Mouse (Mus musculus) WW6 (cell line): ENCODE data around the gene Zfp503.

Experiments
- DNase-seq: peaks from one replicate; pipeline ENCODE4 v3.0.0-alpha.2; 2013; ENCODE audit warnings: low read depth, low spot score

The Zfp503 gene

GRCm38 (mm10) chr14:21968978-21969377, 20.4 kb downstream of the Zfp503 start:
- DNase-seq = no peak

DNA sequence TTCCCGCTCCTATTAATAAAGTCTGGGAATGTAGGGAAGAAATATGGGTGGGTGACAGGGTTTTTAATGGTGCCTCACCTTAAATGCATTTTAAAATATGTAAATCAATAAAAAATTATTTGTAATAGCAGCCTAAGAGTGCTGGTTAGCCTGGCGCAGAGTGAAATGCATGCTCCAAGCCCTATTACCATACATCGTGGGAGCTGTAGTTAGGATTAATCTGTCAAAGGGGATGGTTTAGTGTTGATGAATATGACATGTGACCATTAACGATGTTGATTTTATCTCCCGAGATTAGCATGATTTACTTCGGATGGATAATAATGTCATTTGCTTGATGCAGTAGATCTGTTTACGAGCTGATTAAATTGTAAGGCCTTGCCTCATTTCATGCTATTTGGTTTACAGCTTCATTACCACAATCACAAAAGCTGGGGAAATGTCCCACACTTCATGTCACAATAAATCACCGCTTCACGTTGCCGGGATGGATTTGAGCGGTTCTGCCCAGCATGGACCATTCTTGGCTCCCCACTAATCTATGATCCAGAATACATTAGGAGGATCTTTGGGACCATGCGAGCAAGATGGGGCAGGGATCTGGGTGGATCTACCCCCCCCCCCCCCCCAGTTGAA, 21.9 kb downstream of the Zfp503 start:
- DNase-seq = no peak

- DNase-seq = no peak
Observed at GRCm38 (mm10) chr14:21966276-21966675, 23.1 kb downstream of the Zfp503 start.

GRCm38 (mm10) chr14:21962381-21963050, 26.9 kb downstream of the Zfp503 start:
- DNase-seq = no peak

DNA sequence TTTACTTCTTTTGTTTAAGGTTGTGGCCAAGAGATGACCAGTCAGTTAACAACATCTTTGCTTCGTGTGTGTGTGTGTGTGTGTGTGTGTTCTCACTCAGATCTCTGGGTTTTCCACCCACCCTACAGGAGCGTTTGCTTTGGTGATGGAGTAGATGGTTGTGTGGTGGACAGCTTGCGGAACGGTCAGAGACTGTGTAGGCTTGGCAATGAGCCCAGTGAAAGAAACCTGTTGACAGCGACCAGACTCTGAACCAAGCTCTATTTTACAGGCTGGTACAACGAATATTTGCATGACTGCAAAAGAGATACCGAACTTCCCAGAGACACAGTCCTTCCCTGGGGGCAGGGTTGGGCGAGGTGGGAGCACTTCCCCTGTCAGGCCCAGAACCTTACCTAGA, 30.2 kb downstream of the Zfp503 start:
- no peak for DNase-seq

GRCm38 (mm10) chr14:21958643-21959042, 30.8 kb downstream of the Zfp503 start:
- DNase-seq = no peak

DNA sequence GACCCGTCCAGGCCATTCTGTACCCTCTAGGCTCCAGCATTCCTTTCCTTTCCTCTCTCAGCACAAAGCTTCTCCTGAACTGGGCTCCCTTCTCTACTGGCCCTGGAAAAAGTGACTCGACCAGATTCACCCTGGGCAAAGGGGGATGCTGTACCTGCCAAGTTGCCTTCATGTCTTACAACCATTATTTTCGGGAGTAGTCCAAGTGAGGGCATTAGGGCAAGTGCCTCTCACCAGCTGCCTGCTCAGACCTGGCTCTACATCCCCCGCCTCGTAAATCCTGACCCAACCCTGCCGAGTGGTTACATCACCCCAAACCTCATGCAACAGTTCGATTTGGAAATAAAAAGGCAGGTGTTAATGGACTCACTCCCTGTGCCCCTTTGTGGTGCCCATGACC, 36.9 kb downstream of the Zfp503 start:
- no peak for DNase-seq

- DNase-seq = no peak
Observed at GRCm38 (mm10) chr14:21951896-21952523, 37.4 kb downstream of the Zfp503 start.

GRCm38 (mm10) chr14:21944946-21945345, 44.5 kb downstream of the Zfp503 start:
- DNase-seq = no peak

DNA sequence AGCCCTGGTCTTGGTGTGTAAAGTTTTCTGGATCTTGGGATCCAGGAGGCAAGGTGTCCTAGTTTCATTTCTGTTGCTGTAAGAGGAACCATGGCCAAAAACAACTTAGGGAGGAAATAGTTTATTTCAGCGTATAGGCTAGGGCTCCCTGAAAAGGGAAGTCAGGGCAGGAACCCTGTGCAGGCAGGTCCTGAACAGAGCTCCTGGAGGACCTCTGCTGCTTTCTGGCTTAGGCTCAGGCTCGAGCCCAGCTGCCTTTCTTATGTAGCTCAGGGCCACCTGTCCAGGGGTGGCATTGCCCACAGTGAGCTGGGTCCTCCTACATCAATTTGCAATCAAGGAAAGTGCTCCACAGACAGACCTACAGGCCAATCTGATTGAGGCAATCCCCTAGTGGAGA, 47.8 kb downstream of the Zfp503 start:
- no peak for DNase-seq

DNA sequence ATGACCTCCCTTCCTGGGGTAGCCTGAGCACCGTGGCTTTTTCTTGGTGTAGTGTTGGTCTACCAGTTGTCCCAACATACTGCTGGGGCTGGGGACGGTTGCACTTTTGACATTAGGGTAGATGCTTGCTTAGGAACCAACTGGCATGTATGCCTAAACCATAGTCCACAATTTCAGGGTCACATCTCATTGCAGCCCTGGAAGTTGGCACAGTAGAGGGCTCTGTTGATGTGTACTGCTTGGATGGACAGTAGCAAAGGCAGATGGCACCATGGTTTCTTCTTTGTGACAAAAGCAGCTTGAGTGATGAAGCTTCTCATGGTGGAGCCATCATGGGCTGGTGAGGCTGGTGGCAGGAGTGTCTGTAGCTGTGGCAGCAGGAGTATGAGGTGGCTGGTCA, 52.3 kb downstream of the Zfp503 start:
- no peak for DNase-seq

GRCm38 (mm10) chr14:21936102-21936630, 53.2 kb downstream of the Zfp503 start:
- no peak for DNase-seq
